Mouse (Mus musculus): Measurements from ENCODE around the gene Cgnl1. TPM values are rescaled to one million over a fixed set of nuclear protein-coding genes. Genes with fewer than 3 reads are reported as not detected.
A peak's percentile ranks its signal among the peaks of the same experiment; 100 is the strongest.

The Cgnl1 gene
- total and polyA plus RNA-seq, 2 experiments from 2014 or later = 4.9 to 5.7 TPM

GRCm38 (mm10) chr9:71773563-71773962 is 2.2 kb upstream of the Cgnl1 start:
- Histone ChIP-seq H3K36me3 (ENCODE audit: insufficient read depth, low read length) (no peaks in the 10 kb centered on the region), H3K4me1 (ENCODE audit: insufficient read depth, low read length) (no peaks in the 10 kb centered on the region), H3K27me3 (ENCODE audit: insufficient read depth, low read length) (peaks cover 14% of the 10 kb centered on the region), H3K9me3 (ENCODE audit: low read length) (no peaks in the 10 kb centered on the region), H3K4me3 (ENCODE audit: low read depth, low read length) (no peak overlapping the region), H3K4me2 (ENCODE audit: low read depth, low read length, poor library complexity, severe bottlenecking) (no peak overlapping the region), H3K27ac (ENCODE audit: low read depth, low read length) (no peak overlapping the region), H3K9ac (replicated peaks; ENCODE audit: low read length, poor library complexity, severe bottlenecking) (no peak overlapping the region)
- WGBS = 85% methylated on average over 9 of the region's 9 CpGs
- DNase-seq (ENCODE audit: low spot score) (no peak), ATAC-seq (ENCODE audit: low FRiP score) (no peak)
- no peak for TF ChIP-seq CTCF (IDR thresholded peaks at IDR 0.05)

DNA sequence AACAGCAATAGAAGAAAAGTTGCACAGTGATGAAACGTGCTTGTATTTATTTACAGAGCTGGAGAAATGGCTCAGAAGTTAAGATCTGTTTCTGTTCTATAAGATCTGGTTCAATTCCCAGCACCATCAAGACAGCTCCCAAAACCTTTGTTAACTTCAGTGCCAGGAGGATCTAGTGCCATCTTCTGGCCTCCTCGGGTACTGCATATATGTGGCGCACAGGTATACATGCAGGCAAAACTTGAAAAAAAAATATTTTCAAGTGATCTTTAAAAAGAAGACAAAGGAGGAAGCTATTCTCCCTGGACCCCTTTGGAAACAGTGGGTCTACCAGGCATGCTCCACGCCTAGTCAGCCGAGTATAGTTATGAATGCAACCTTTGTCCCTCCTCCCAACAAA is 936 bp upstream of the Cgnl1 start:
- ATAC-seq (ENCODE audit: low FRiP score) (no peak), DNase-seq (ENCODE audit: low spot score) (no peak)
- TF ChIP-seq CTCF (IDR thresholded peaks at IDR 0.05) = peak; percentile 68
- no peaks in the 10 kb centered on the region for H3K36me3 ChIP-seq (ENCODE audit: insufficient read depth, low read length)
- 71% methylated on average over 5 of the region's 5 CpGs for WGBS
- no peaks in the 10 kb centered on the region for H3K4me1 ChIP-seq (ENCODE audit: insufficient read depth, low read length)
- peaks cover 14% of the 10 kb centered on the region for H3K27me3 ChIP-seq (ENCODE audit: insufficient read depth, low read length)
- H3K27ac ChIP-seq (ENCODE audit: low read depth, low read length) = no peak overlapping the region
- no peak overlapping the region for H3K4me2 ChIP-seq (ENCODE audit: low read depth, low read length, poor library complexity, severe bottlenecking)
- H3K4me3 ChIP-seq (ENCODE audit: low read depth, low read length) = no peak overlapping the region
- no peak overlapping the region for H3K9ac ChIP-seq (replicated peaks; ENCODE audit: low read length, poor library complexity, severe bottlenecking)
- H3K9me3 ChIP-seq (ENCODE audit: low read length) = no peaks in the 10 kb centered on the region

- Histone ChIP-seq H3K4me3 (ENCODE audit: low read depth, low read length) (peak overlapping the region; percentile 54; the same call in 1 of the 2 replicates), H3K9ac (replicated peaks; ENCODE audit: low read length, poor library complexity, severe bottlenecking) (no peak overlapping the region), H3K9me3 (ENCODE audit: low read length) (no peaks in the 10 kb centered on the region), H3K36me3 (ENCODE audit: insufficient read depth, low read length) (no peaks in the 10 kb centered on the region), H3K4me1 (ENCODE audit: insufficient read depth, low read length) (no peaks in the 10 kb centered on the region), H3K27ac (ENCODE audit: low read depth, low read length) (no peak overlapping the region), H3K27me3 (ENCODE audit: insufficient read depth, low read length) (peaks cover 14% of the 10 kb centered on the region), H3K4me2 (ENCODE audit: low read depth, low read length, poor library complexity, severe bottlenecking) (peak overlapping the region; percentile 93)
- ATAC-seq (ENCODE audit: low FRiP score) = no peak
- TF ChIP-seq CTCF (IDR thresholded peaks at IDR 0.05) = peak; percentile 36; the same call in 1 of the 2 replicates
- WGBS = 6% methylated on average over 10 of the region's 10 CpGs
- DNase-seq (ENCODE audit: low spot score) = no peak
Measured at GRCm38 (mm10) chr9:71770484-71770883, 918 bp downstream of the Cgnl1 start.

DNA sequence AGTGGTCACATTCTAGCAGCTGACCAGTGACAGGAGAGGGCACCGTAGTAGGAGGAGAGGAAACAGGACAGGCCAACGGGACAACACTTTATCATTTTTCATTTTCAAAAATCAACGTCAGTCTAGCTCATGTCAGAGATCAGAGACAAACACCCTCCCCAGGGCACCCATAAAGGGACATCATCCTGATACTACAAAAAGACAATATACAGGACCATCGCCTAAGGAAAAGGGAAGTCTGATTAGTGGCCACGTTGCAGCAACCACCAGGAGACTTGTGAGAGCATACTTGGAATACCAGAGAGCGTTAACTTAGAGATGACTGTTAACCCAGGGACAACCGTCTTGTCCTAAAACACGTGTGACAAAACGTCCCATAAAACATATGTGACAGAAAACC is 1.7 kb downstream of the Cgnl1 start:
- Histone ChIP-seq H3K27me3 (ENCODE audit: insufficient read depth, low read length) (peaks cover 14% of the 10 kb centered on the region), H3K4me3 (ENCODE audit: low read depth, low read length) (no peak overlapping the region), H3K4me1 (ENCODE audit: insufficient read depth, low read length) (no peaks in the 10 kb centered on the region), H3K9ac (replicated peaks; ENCODE audit: low read length, poor library complexity, severe bottlenecking) (no peak overlapping the region), H3K4me2 (ENCODE audit: low read depth, low read length, poor library complexity, severe bottlenecking) (peak overlapping the region; percentile 93; the same call in 1 of the 2 replicates), H3K9me3 (ENCODE audit: low read length) (no peaks in the 10 kb centered on the region), H3K36me3 (ENCODE audit: insufficient read depth, low read length) (no peaks in the 10 kb centered on the region), H3K27ac (ENCODE audit: low read depth, low read length) (no peak overlapping the region)
- no peak for TF ChIP-seq CTCF (IDR thresholded peaks at IDR 0.05)
- DNase-seq (ENCODE audit: low spot score) (no peak), ATAC-seq (ENCODE audit: low FRiP score) (no peak)
- WGBS = 41% methylated on average over 9 of the region's 9 CpGs

DNA sequence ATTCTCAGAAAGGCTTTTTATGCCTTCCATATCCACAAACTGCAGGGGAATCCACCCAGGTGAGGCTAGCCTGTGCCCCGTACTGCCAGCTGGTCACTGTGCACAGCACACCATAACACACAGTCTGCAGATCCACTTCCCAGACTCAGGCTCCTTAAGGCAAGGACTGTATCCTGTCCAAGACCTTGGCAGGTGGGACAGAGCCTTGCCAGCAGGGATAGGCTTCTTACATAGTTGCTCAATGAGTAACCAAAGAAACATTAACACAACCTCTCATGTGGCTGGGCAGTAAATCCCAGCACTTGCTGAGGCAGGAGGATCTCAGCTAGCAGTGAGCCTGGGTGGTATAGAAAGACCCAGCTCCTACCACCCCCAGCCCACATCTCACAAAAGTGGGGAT is 3.3 kb downstream of the Cgnl1 start:
- Histone ChIP-seq H3K27me3 (ENCODE audit: insufficient read depth, low read length) (peaks cover 14% of the 10 kb centered on the region), H3K9me3 (ENCODE audit: low read length) (no peaks in the 10 kb centered on the region), H3K4me3 (ENCODE audit: low read depth, low read length) (no peak overlapping the region), H3K27ac (ENCODE audit: low read depth, low read length) (no peak overlapping the region), H3K4me1 (ENCODE audit: insufficient read depth, low read length) (no peaks in the 10 kb centered on the region), H3K4me2 (ENCODE audit: low read depth, low read length, poor library complexity, severe bottlenecking) (no peak overlapping the region), H3K36me3 (ENCODE audit: insufficient read depth, low read length) (no peaks in the 10 kb centered on the region), H3K9ac (replicated peaks; ENCODE audit: low read length, poor library complexity, severe bottlenecking) (no peak overlapping the region)
- no peak for TF ChIP-seq CTCF (IDR thresholded peaks at IDR 0.05)
- WGBS = 94% methylated on average over 1 of the region's 1 CpGs
- ATAC-seq (ENCODE audit: low FRiP score) (no peak), DNase-seq (ENCODE audit: low spot score) (no peak)

DNA sequence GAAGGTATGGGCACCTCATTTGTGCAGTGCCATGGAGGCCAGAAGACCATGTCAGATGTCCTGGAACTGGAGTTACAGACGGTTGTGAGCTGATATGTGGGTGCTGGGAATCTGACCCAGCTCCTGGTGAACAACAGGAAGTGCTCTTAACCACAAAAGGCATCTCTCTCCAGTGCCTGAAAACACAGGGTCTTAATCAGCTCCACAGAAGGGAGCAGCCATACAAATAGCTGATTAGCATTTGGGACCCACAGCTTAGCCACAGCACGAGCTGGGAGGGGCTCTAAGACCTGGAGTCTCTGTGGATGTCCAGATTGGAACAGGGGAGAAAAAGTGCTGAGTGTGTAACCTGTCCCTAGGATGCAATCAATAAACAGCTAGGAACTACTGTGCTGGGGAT is 4.5 kb downstream of the Cgnl1 start:
- H3K9me3 ChIP-seq (ENCODE audit: low read length) = no peaks in the 10 kb centered on the region
- no peak overlapping the region for H3K4me2 ChIP-seq (ENCODE audit: low read depth, low read length, poor library complexity, severe bottlenecking)
- ATAC-seq (ENCODE audit: low FRiP score) (no peak), DNase-seq (ENCODE audit: low spot score) (no peak)
- WGBS = 57% methylated on average over 2 of the region's 2 CpGs
- H3K4me1 ChIP-seq (ENCODE audit: insufficient read depth, low read length) = no peaks in the 10 kb centered on the region
- H3K4me3 ChIP-seq (ENCODE audit: low read depth, low read length) = no peak overlapping the region
- no peaks in the 10 kb centered on the region for H3K36me3 ChIP-seq (ENCODE audit: insufficient read depth, low read length)
- no peak for TF ChIP-seq CTCF (IDR thresholded peaks at IDR 0.05)
- peaks cover 14% of the 10 kb centered on the region for H3K27me3 ChIP-seq (ENCODE audit: insufficient read depth, low read length)
- H3K9ac ChIP-seq (replicated peaks; ENCODE audit: low read length, poor library complexity, severe bottlenecking) = no peak overlapping the region
- no peak overlapping the region for H3K27ac ChIP-seq (ENCODE audit: low read depth, low read length)

Data from midbrain, postnatal 0 days (tissue).